Mouse (Mus musculus) liver, embryonic 14.5 days (tissue): ENCODE measurements around the gene Disp1. TPM values are rescaled to one million over a fixed set of nuclear protein-coding genes. Genes with fewer than 3 reads are reported as not detected.

Experiments used
- ATAC-seq: fragments of 200-750 bp; cut with Nextera tagmentation; 2 replicates; pipeline ENCODE4 v1.8.0; 2017; ENCODE audit warnings: moderate number of reproducible peaks, mild to moderate bottlenecking, moderate library complexity; ENCODE audit not compliant: insufficient read depth
- DNase-seq, 3 experiments: peaks; one replicate each; pipeline ENCODE4 v3.0.0-alpha.2; 2012 to 2013; ENCODE audit warnings: low read depth in 3 of 3, low spot score in 3 of 3
- H3K27ac ChIP-seq: fragments of 300-500 bp; sonication (generic); 2 replicates; pipeline ENCODE4 v1.5.1; 2014; ENCODE audit warnings: moderate library complexity, mild to moderate bottlenecking, control low read depth, inconsistent platforms
- H3K27me3 ChIP-seq: fragments of 300-500 bp; sonication (generic); 2 replicates; pipeline ENCODE4 v1.6.1; 2014; ENCODE audit warnings: mild to moderate bottlenecking, low read length, moderate library complexity; ENCODE audit not compliant: control insufficient read depth, insufficient read depth
- H3K36me3 ChIP-seq: fragments of 300-500 bp; sonication (generic); replicated peaks from 2 replicates; pipeline ENCODE4 v1.6.1; 2014; ENCODE audit warnings: low read depth; ENCODE audit not compliant: control insufficient read depth, insufficient read depth
- H3K4me1 ChIP-seq, 2 experiments: fragments of 200-500 bp in 1 of 2; fragments of 300-500 bp in 1 of 2; sonication (generic) in 1 of 2; replicated peaks; 2 replicates each; pipeline ENCODE4 v1.6.1; 2012 to 2014; ENCODE audit warnings: antibody characterized with exemption in 1 of 2, inconsistent platforms in 1 of 2, low read length in 1 of 2; ENCODE audit not compliant: control insufficient read depth in 2 of 2, insufficient read depth in 2 of 2
- H3K4me2 ChIP-seq: fragments of 300-500 bp; sonication (generic); 2 replicates; pipeline ENCODE4 v1.6.1; 2014; ENCODE audit warnings: low read depth, mild to moderate bottlenecking, control low read depth, moderate library complexity
- H3K4me3 ChIP-seq, 2 experiments: fragments of 200-500 bp in 1 of 2; fragments of 300-500 bp in 1 of 2; sonication (generic) in 1 of 2; 2 replicates each; pipeline ENCODE4 v1.5.1; 2012 to 2014; ENCODE audit warnings: low read depth in 2 of 2, low read length in 2 of 2, mild to moderate bottlenecking in 2 of 2, control low read depth in 1 of 2, inconsistent platforms in 1 of 2, moderate library complexity in 1 of 2; ENCODE audit not compliant: insufficient read depth in 1 of 2
- H3K9ac ChIP-seq: fragments of 300-500 bp; sonication (generic); replicated peaks from 2 replicates; pipeline ENCODE4 v1.6.1; 2014; ENCODE audit warnings: mild to moderate bottlenecking, control low read depth, moderate library complexity
- H3K9me3 ChIP-seq: fragments of 300-500 bp; sonication (generic); 2 replicates; pipeline ENCODE4 v1.6.1; 2016; ENCODE audit warnings: low read length, mixed read lengths; ENCODE audit not compliant: control insufficient read depth
- CTCF ChIP-seq: IDR thresholded peaks from 2 replicates; pipeline ENCODE4 v1.5.1; 2016; ENCODE audit warnings: antibody characterized with exemption, low read depth, control low read depth
- EP300 ChIP-seq: IDR thresholded peaks from 2 replicates; pipeline ENCODE4 v1.6.1; 2016; ENCODE audit warnings: antibody characterized with exemption, low read depth
- WGBS: fragments of 180-500 bp; shearing (Covaris S2); extraction: QIAGEN DNeasy Blood & Tissue Kit; methylation state at CpG from one replicate; pipeline ENCODE4 v1.1.7; 2014; ENCODE audit not compliant: insufficient replicate concordance; 5-methylcytosine and 5-hydroxymethylcytosine counted together
- microRNA-seq: library from miRNA; unstranded; fragments of <30 nt; microRNA quantifications from one replicate; pipeline ENCODE4, GENCODE M21; 2016
- polyA plus RNA-seq, 2 experiments: library from polyadenylated mRNA; depleted of rRNA in 1 of 2; stranded (reverse) in 1 of 2; unstranded in 1 of 2; fragments of >200 nt; fragmentation: Nextera tagmentation in 1 of 2; extraction: Ambion mirVana in 1 of 2; gene quantifications; 2 replicates each; pipeline versions ENCODE4 v1.2.1 to v1.2.3; 2012 to 2014

Disp1 gene
- polyA plus RNA-seq, 2 experiments: 2.0 to 2.4 TPM

DNA sequence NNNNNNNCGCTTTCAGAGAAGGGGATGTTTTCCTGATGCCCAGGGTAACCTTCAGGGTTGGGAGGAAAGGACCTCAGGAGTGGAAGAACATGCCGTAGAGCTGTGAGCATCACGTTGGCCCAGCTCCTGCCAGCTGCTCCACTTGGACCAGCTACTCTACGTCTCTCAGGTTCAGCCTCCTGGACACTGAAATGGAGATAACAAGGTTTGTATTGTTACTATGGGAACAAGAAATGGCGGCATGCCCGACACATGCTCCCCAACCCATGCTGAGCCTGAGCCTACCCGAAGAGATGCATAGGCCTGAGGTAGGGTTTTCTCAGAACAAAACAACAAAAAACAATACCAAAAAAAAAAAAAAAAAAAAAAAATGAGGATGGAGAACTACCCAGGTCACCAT, 179.6 kb downstream of the Disp1 start:
- Histone ChIP-seq H3K27me3 (no peaks in the 10 kb centered on the region), H3K4me2 (no peak overlapping the region), H3K9me3 (no peaks in the 10 kb centered on the region), H3K36me3 (no peaks in the 10 kb centered on the region), H3K9ac (no peak overlapping the region), H3K4me1 (no peaks in the 10 kb centered on the region), H3K27ac (no peak overlapping the region), H3K4me3 (no peak overlapping the region)
- DNase-seq (no peak), ATAC-seq (no peak)
- 69% methylated on average over 6 of the region's 7 CpGs for WGBS
- TF ChIP-seq EP300: no peak
- TF ChIP-seq CTCF: no peak

DNA sequence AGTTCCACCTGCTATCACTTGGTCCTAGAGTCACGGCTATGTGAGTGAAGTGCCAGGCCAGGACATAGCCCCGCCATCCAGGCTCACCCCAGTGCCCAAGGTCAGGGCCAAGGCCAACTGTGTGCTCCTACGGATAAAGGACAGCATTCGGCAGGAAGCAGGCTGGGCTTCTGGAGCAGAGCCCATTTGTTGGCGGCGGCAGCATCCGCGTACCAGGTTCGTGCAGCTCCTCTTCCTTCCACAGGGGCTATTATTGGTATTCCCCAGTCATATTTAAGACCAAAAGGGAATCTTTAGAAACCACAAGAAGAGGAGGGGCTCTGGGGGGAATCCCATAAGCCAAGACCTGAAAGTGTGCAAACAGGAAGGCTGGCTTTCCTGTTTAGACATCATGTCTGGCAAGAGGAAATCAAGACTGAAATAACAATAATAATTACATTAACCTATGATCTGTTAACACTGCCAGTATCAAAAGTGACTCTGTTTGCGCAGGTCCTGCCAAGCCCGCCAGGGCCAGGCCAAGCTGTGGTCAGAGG, 180.4 kb downstream of the Disp1 start:
- Histone ChIP-seq H3K4me1 (no peaks in the 10 kb centered on the region), H3K36me3 (no peaks in the 10 kb centered on the region), H3K4me2 (no peak overlapping the region), H3K9ac (no peak overlapping the region), H3K27me3 (no peaks in the 10 kb centered on the region), H3K9me3 (no peaks in the 10 kb centered on the region), H3K27ac (no peak overlapping the region), H3K4me3 (no peak overlapping the region)
- 0 out of 2 replicates have a peak, but pooled peaks have one; percentile 31 for ATAC-seq
- TF ChIP-seq CTCF: no peak
- no peak for TF ChIP-seq EP300
- DNase-seq: no peak
- 37% methylated on average over 11 of the region's 11 CpGs for WGBS

DNA sequence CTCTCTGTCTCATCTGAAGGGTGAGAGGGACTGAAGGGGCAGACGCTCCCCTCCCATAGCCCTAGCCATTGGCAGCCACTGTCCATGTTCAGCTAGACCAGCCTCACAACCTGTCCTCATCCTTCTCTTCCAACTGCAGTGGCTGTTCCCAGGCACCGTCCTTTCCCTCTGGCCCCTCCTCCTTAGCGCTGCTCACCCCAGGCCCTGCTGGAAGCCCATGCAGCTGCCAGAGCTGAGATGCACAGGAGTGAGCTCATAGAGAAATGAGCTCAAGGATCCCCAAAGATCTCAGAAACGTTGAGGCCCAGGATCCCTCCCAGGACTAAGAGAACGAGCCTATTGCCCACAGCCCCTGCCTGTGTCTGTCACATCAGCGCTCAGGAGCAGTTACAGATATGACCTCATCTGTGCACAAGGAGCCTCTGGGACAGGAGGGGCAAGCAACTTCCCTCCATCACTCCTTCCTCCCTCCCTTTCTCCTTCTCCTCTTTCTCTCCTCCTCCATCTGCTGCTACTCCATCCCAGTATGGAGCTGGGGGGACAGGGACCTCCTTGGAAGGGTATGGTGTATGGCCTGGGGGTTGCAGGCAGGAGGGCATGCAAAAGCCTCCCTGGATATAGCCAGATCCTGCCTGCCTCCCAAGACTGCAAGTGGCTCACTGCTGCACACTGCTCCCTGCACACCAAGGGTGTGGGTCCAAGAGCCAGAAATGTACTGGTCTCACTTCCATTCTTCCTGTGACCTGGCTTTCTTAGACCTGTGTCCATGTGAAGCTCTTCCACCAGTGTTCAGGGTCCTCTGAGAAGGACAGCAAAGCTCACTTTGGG, 181.2 kb downstream of the Disp1 start:
- no peaks in the 10 kb centered on the region for H3K4me1 ChIP-seq
- ATAC-seq (no peak), DNase-seq (no peak)
- no peak overlapping the region for H3K4me2 ChIP-seq
- no peak overlapping the region for H3K27ac ChIP-seq
- no peaks in the 10 kb centered on the region for H3K27me3 ChIP-seq
- no peak overlapping the region for H3K9ac ChIP-seq
- TF ChIP-seq EP300: no peak
- no peak for TF ChIP-seq CTCF
- no peaks in the 10 kb centered on the region for H3K36me3 ChIP-seq
- H3K9me3 ChIP-seq: no peaks in the 10 kb centered on the region
- H3K4me3 ChIP-seq: no peak overlapping the region
- 47% methylated on average over 6 of the region's 6 CpGs for WGBS

GRCm38 (mm10) chr1:183039404-183039803, 181.9 kb downstream of the Disp1 start:
- Histone ChIP-seq H3K9ac (no peak overlapping the region), H3K4me1 (no peaks in the 10 kb centered on the region), H3K27me3 (no peaks in the 10 kb centered on the region), H3K27ac (no peak overlapping the region), H3K4me3 (no peak overlapping the region), H3K9me3 (no peaks in the 10 kb centered on the region), H3K4me2 (no peak overlapping the region), H3K36me3 (no peaks in the 10 kb centered on the region)
- DNase-seq (no peak), ATAC-seq (no peak)
- TF ChIP-seq CTCF (no peak), EP300 (no peak)
- WGBS: 64% methylated on average over 7 of the region's 7 CpGs

Small RNA genes within 50 kb of the gene (microRNA-seq; reads per million reads assigned to microRNA genes)
- not detected for gene Gm24975

Other genes with a start within 250 kb of the Disp1 start
- gene Aida, start 75.1 kb upstream of the Disp1 start, polyA plus RNA-seq (2012; rRNA removed): 13.2 and 18.9 TPM in 2 replicates
- gene Aida, start 75.1 kb upstream of the Disp1 start, polyA plus RNA-seq (2014; fragmentation: Nextera tagmentation; extraction: Ambion mirVana): 9.1 and 10.4 TPM in 2 replicates
- 7.5 and 11.4 TPM in 2 replicates for gene Brox, start 75.7 kb upstream of the Disp1 start, polyA plus RNA-seq (2012; rRNA removed)
- 17.0 and 21.1 TPM in 2 replicates for gene Brox, start 75.7 kb upstream of the Disp1 start, polyA plus RNA-seq (2014; fragmentation: Nextera tagmentation; extraction: Ambion mirVana)
- gene Mia3, start 148.0 kb upstream of the Disp1 start, polyA plus RNA-seq (2012; rRNA removed): 13.4 and 21.0 TPM in 2 replicates
- gene Mia3, start 148.0 kb upstream of the Disp1 start, polyA plus RNA-seq (2014; fragmentation: Nextera tagmentation; extraction: Ambion mirVana): 19.2 and 19.7 TPM in 2 replicates
- gene Taf1a, start 167.5 kb upstream of the Disp1 start, polyA plus RNA-seq (2012; rRNA removed): 3.5 and 5.5 TPM in 2 replicates
- 3.5 and 3.8 TPM in 2 replicates for gene Taf1a, start 167.5 kb upstream of the Disp1 start, polyA plus RNA-seq (2014; fragmentation: Nextera tagmentation; extraction: Ambion mirVana)
- 0.03 and 0.79 TPM in 2 replicates for gene Hhipl2, start 196.7 kb upstream of the Disp1 start, polyA plus RNA-seq (2012; rRNA removed)
- not detected in 2 replicates for gene Hhipl2, start 196.7 kb upstream of the Disp1 start, polyA plus RNA-seq (2014; fragmentation: Nextera tagmentation; extraction: Ambion mirVana)